Mouse (Mus musculus): ENCODE measurements around the gene Sart3. TPM values are rescaled to one million over a fixed set of nuclear protein-coding genes. Genes with fewer than 3 reads are reported as not detected.
"Not testable (repeated sequence)": the region's sequence is repeated elsewhere in the genome, so short reads cannot be mapped to it uniquely, and the experiment has no call there.

The Sart3 gene
- polyA plus RNA-seq (2015; fragmentation: Nextera tagmentation; extraction: Ambion mirVana), result 38.4 and 45.9 TPM in 2 replicates

- ATAC-seq (ENCODE audit: insufficient number of reproducible peaks, low FRiP score, low TSS enrichment, low read depth), result peak; percentile 88
- WGBS, result under 1% methylated on average over 47 of the region's 49 CpGs
Observed at GRCm38 (mm10) chr5:113772450-113772895, at the start of gene Sart3, which contains the start of gene Iscu. Gene Sart3 (minus strand): TSS chr5:113772510. Gene Iscu (plus strand): TSS chr5:113772748.

GRCm38 (mm10) chr5:113818572-113818971, 46.3 kb upstream of the Sart3 start:
- Histone ChIP-seq H3K4me1 (peaks cover 4% of the 10 kb centered on the region; the same call in 1 of the 2 replicates), H3K36me3 (no peaks in the 10 kb centered on the region), H3K4me2 (no peak overlapping the region), H3K9me3 (no peaks in the 10 kb centered on the region), H3K9ac (no peak overlapping the region), H3K4me3 (no peak overlapping the region), H3K27me3 (no peaks in the 10 kb centered on the region), H3K27ac (no peak overlapping the region)
- no peak for ATAC-seq (ENCODE audit: insufficient number of reproducible peaks, low FRiP score, low TSS enrichment, low read depth)
- WGBS, result 71% methylated on average over 14 of the region's 14 CpGs

More at GRCm38 (mm10) chr5:113772450-113772895, at the start of gene Sart3, which contains the start of gene Iscu:
- H3K4me2 ChIP-seq, result peak within 1 kb of the TSS; percentile 90
- H3K9ac ChIP-seq, result peak within 1 kb of the TSS; percentile 92
- peaks cover 34% of the 10 kb centered on the region for H3K4me1 ChIP-seq
- no peaks in the 10 kb centered on the region for H3K9me3 ChIP-seq
- peaks cover 45% of the 10 kb centered on the region for H3K36me3 ChIP-seq
- no peaks in the 10 kb centered on the region for H3K27me3 ChIP-seq
- H3K4me3 ChIP-seq, result peak within 1 kb of the TSS; percentile 100
- peak within 1 kb of the TSS; percentile 98 for H3K27ac ChIP-seq

GRCm38 (mm10) chr5:113815638-113816152, 43.4 kb upstream of the Sart3 start:
- ATAC-seq (ENCODE audit: insufficient number of reproducible peaks, low FRiP score, low TSS enrichment, low read depth), result no peak; the same call in 1 of the 2 replicates
- Histone ChIP-seq H3K27ac (no peak overlapping the region), H3K36me3 (no peaks in the 10 kb centered on the region), H3K4me1 (peaks cover 4% of the 10 kb centered on the region; the same call in 1 of the 2 replicates), H3K9ac (no peak overlapping the region), H3K9me3 (peaks cover 4% of the 10 kb centered on the region; the same call in 1 of the 2 replicates), H3K4me2 (0 out of 2 replicates have a peak overlapping the region, but pooled peaks have one; percentile 1), H3K4me3 (no peak overlapping the region), H3K27me3 (no peaks in the 10 kb centered on the region)
- 12% methylated on average over 15 of the region's 15 CpGs for WGBS

GRCm38 (mm10) chr5:113815041-113815389, 42.7 kb upstream of the Sart3 start:
- no peak overlapping the region for H3K4me3 ChIP-seq
- H3K27me3 ChIP-seq, result no peaks in the 10 kb centered on the region
- no peak overlapping the region for H3K9ac ChIP-seq
- no peak overlapping the region for H3K27ac ChIP-seq
- no peaks in the 10 kb centered on the region for H3K36me3 ChIP-seq
- H3K9me3 ChIP-seq, result peaks cover 9% of the 10 kb centered on the region; the same call in 1 of the 2 replicates
- ATAC-seq (ENCODE audit: insufficient number of reproducible peaks, low FRiP score, low TSS enrichment, low read depth), result no peak
- H3K4me1 ChIP-seq, result peaks cover 4% of the 10 kb centered on the region; the same call in 1 of the 2 replicates
- WGBS, result 47% methylated on average over 11 of the region's 11 CpGs
- H3K4me2 ChIP-seq, result no peak overlapping the region

DNA sequence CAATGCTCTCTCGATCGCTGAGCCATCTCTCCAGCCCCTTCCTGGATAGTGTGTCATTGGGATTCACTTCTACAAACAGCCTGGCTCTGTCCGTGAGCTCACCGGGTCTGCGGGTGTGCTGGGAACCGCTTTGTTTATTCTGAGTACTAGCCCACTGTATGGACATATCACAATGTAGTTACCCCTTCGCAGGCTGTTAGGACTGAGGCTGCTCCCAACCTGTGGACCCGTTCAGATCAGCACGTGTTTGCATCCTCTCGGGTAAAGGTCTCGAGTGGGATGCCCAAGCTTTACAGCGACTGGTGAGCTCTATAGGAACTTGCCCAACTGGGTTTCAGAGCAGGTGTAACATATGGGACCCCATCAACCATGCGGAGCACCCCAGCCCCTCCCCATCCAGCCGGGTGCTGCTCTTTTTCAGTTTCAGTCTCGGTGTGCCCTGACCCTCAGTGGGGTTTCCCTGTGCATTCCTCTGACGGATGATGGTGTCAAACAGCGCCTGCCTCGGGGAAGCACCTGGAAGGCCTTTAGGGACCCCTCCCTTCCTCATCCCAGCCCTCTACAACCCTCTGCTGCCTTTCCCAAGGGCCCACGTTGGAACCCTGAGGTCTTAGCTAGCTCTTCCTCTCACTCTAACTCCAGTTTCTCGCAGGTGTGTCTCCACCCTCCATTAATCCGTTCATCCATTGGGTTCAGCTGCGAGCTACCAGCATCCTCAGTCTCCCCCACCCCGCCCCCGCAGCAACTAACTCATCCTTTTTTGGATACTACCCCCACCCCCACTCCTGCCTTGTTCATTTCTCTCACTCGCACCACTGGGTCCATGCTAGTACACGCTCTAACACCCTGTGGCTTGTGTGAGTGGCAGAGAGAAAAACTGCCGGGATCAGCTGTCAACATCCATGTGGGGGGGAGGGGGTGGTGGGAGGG, 42.1 kb upstream of the Sart3 start:
- 32% methylated on average over 27 of the region's 27 CpGs for WGBS
- ATAC-seq (ENCODE audit: insufficient number of reproducible peaks, low FRiP score, low TSS enrichment, low read depth), result no peak

GRCm38 (mm10) chr5:113813608-113814007, 41.3 kb upstream of the Sart3 start:
- no peaks in the 10 kb centered on the region for H3K27me3 ChIP-seq
- peaks cover 9% of the 10 kb centered on the region; the same call in 1 of the 2 replicates for H3K9me3 ChIP-seq
- H3K4me1 ChIP-seq, result peaks cover 10% of the 10 kb centered on the region
- no peak overlapping the region for H3K4me3 ChIP-seq
- H3K27ac ChIP-seq, result no peak overlapping the region
- H3K4me2 ChIP-seq, result no peak overlapping the region
- 20% methylated on average over 9 of the region's 9 CpGs for WGBS
- no peak for ATAC-seq (ENCODE audit: insufficient number of reproducible peaks, low FRiP score, low TSS enrichment, low read depth)
- H3K9ac ChIP-seq, result no peak overlapping the region
- H3K36me3 ChIP-seq, result no peaks in the 10 kb centered on the region

More for the DNA sequence above, 42.1 kb upstream of the Sart3 start:
- Histone ChIP-seq H3K9me3 (peaks cover 9% of the 10 kb centered on the region; the same call in 1 of the 2 replicates), H3K27ac (no peak overlapping the region), H3K4me2 (no peak overlapping the region), H3K36me3 (no peaks in the 10 kb centered on the region), H3K27me3 (no peaks in the 10 kb centered on the region), H3K4me3 (no peak overlapping the region), H3K9ac (no peak overlapping the region), H3K4me1 (peaks cover 4% of the 10 kb centered on the region; the same call in 1 of the 2 replicates)

DNA sequence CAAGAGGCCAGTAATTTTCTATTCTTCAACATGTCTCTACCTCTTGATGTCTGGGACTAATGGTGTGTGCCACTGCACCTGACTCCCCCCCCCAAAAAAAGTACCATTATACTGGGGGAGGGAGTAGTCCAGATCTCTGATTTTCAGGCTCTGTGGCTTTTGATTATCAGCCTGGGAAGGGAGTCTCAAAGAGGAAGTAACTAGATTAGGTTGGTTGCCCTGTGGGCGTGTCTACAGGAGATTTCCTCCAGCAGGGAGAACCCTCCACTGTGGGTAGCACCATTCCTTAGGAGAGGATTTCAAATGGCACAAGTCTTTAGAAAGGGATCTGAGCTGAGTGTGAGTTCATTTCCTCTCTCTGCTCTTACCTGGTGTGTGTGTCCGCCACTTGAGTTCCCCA, 40.3 kb upstream of the Sart3 start:
- ATAC-seq (ENCODE audit: insufficient number of reproducible peaks, low FRiP score, low TSS enrichment, low read depth), result no peak
- 90% methylated on average over 2 of the region's 2 CpGs for WGBS
- no peaks in the 10 kb centered on the region for H3K36me3 ChIP-seq
- no peak overlapping the region for H3K4me2 ChIP-seq
- H3K4me3 ChIP-seq, result no peak overlapping the region
- peaks cover 9% of the 10 kb centered on the region; the same call in 1 of the 2 replicates for H3K9me3 ChIP-seq
- H3K4me1 ChIP-seq, result peaks cover 19% of the 10 kb centered on the region
- no peak overlapping the region for H3K9ac ChIP-seq
- H3K27ac ChIP-seq, result no peak overlapping the region
- H3K27me3 ChIP-seq, result no peaks in the 10 kb centered on the region

GRCm38 (mm10) chr5:113811824-113812420, 39.6 kb upstream of the Sart3 start:
- not testable (repeated sequence) for H3K36me3 ChIP-seq; H3K9me3 ChIP-seq; H3K4me3 ChIP-seq; H3K27me3 ChIP-seq; H3K27ac ChIP-seq; ATAC-seq (ENCODE audit: insufficient number of reproducible peaks, low FRiP score, low TSS enrichment, low read depth); H3K4me2 ChIP-seq; H3K9ac ChIP-seq
- H3K4me1 ChIP-seq, result peaks cover 26% of the 10 kb centered on the region
- WGBS, result 16% methylated on average over 11 of the region's 12 CpGs

GRCm38 (mm10) chr5:113810111-113810510, 37.8 kb upstream of the Sart3 start:
- Histone ChIP-seq H3K27ac (no peak overlapping the region), H3K4me1 (peaks cover 31% of the 10 kb centered on the region), H3K36me3 (no peaks in the 10 kb centered on the region), H3K4me3 (no peak overlapping the region), H3K27me3 (no peaks in the 10 kb centered on the region), H3K9me3 (peaks cover 9% of the 10 kb centered on the region; the same call in 1 of the 2 replicates), H3K4me2 (no peak overlapping the region), H3K9ac (no peak overlapping the region)
- 94% methylated on average over 4 of the region's 4 CpGs for WGBS
- ATAC-seq (ENCODE audit: insufficient number of reproducible peaks, low FRiP score, low TSS enrichment, low read depth), result no peak

GRCm38 (mm10) chr5:113808177-113808576, 35.9 kb upstream of the Sart3 start:
- 19% methylated on average over 2 of the region's 2 CpGs for WGBS
- no peaks in the 10 kb centered on the region for H3K27me3 ChIP-seq
- no peak overlapping the region for H3K4me3 ChIP-seq
- peaks cover 43% of the 10 kb centered on the region for H3K4me1 ChIP-seq
- no peak overlapping the region for H3K4me2 ChIP-seq
- H3K27ac ChIP-seq, result peak overlapping the region; percentile 59
- no peak overlapping the region for H3K9ac ChIP-seq
- ATAC-seq (ENCODE audit: insufficient number of reproducible peaks, low FRiP score, low TSS enrichment, low read depth), result 0 out of 2 replicates have a peak, but pooled peaks have one; percentile 35
- peaks cover 9% of the 10 kb centered on the region; the same call in 1 of the 2 replicates for H3K9me3 ChIP-seq
- H3K36me3 ChIP-seq, result no peaks in the 10 kb centered on the region

- Histone ChIP-seq H3K27me3 (no peaks in the 10 kb centered on the region), H3K4me2 (no peak overlapping the region), H3K36me3 (no peaks in the 10 kb centered on the region), H3K4me3 (no peak overlapping the region), H3K27ac (peak overlapping the region; percentile 59), H3K4me1 (peaks cover 46% of the 10 kb centered on the region), H3K9ac (no peak overlapping the region), H3K9me3 (peaks cover 9% of the 10 kb centered on the region; the same call in 1 of the 2 replicates)
- no peak for ATAC-seq (ENCODE audit: insufficient number of reproducible peaks, low FRiP score, low TSS enrichment, low read depth)
- WGBS, result 21% methylated on average over 9 of the region's 9 CpGs
Observed at GRCm38 (mm10) chr5:113807712-113808111, 35.4 kb upstream of the Sart3 start.

All from limb, embryonic 15.5 days (tissue).